Mouse (Mus musculus) kidney, adult 2 months (tissue): ENCODE measurements around the gene Cda.

Source experiments
- CTCF ChIP-seq: fragments of 200-500 bp; conservative IDR thresholded peaks from 2 replicates; pipeline ENCODE4 v1.5.1; 2011; ENCODE audit warnings: low read depth, mild to moderate bottlenecking, control low read depth, low read length, moderate library complexity, mixed read lengths; ENCODE audit not compliant: insufficient read depth, insufficient read length
- POLR2A ChIP-seq: fragments of 200-500 bp; IDR thresholded peaks from one replicate; pipeline ENCODE4 v1.6.1; 2011; ENCODE audit warnings: low read depth, low read length, control low read depth

- TF ChIP-seq POLR2A (no peak), CTCF (no peak)
These were observed 4.3 kb downstream of the Cda start for GRCm38 (mm10) chr4:138363511-138363910.
